Mouse (Mus musculus) neural tube, embryonic 10.5 days (tissue): ENCODE measurements around the gene Osbpl9.

Experiments used
- DNase-seq: peaks from one replicate; pipeline ENCODE4 v3.0.0-alpha.2; 2017; ENCODE audit warnings: low spot score; ENCODE audit errors: extremely low spot score

Gene Osbpl9

DNA sequence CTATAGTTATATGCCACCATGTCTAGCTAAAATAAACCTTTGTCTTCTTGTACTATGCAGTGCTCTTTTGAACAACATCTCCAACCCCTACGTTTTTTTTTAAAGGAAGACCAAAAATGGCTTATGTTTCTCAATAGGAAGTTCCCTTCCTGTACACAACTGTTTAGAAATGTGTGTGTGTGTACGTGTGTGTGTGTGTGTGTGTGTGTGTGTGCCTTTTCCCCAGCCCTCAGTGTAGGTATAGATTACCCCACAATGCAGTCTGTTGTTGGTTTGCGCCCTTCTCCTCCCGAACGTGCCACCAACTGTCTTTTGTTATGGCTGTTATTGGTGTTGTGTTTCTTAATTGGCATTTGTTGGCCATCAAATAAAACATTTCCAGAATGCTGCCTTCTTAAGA, 5.5 kb upstream of the Osbpl9 start:
- no peak for DNase-seq

DNA sequence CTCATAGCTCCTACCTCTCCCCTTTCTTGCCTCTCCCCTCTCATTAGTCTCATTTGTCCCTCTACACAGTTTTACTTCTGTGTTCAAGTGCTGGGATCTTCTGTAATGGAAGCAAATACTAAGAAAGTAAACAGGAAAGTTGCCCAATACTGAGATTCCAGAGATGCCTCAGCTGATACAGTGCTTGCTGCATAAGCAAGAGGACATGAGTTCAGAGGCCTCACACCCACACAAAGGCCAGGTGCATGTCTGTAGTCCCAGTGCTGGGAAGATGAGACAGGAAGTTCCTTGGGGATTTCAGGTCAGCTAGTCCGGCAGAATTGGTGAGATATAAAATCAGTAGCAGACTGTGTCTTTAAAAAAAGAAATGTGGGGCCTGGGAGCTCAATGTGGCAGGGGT, 2.3 kb upstream of the Osbpl9 start:
- DNase-seq = no peak

DNA sequence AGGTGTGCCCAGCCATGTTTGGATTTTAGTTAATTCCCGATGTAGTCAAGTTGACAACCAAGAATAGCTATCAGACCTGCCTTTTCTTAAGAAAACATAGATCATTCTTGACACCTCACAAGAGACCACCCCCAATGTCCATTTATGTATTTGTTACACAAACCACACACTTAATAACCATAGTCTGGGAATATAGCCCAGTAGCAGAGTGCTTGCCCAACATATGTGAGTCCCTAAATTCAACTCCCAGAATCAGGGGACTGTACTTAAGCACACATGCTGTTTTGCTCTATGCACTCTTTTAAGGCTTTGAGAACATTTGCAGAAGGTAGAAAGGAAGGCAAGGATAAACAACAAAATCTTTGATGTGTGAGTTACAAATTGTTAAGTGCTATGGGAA, 1.9 kb upstream of the Osbpl9 start:
- no peak for DNase-seq

GRCm38 (mm10) chr4:109199069-109199468, 3.0 kb downstream of the Osbpl9 start:
- no peak for DNase-seq

DNA sequence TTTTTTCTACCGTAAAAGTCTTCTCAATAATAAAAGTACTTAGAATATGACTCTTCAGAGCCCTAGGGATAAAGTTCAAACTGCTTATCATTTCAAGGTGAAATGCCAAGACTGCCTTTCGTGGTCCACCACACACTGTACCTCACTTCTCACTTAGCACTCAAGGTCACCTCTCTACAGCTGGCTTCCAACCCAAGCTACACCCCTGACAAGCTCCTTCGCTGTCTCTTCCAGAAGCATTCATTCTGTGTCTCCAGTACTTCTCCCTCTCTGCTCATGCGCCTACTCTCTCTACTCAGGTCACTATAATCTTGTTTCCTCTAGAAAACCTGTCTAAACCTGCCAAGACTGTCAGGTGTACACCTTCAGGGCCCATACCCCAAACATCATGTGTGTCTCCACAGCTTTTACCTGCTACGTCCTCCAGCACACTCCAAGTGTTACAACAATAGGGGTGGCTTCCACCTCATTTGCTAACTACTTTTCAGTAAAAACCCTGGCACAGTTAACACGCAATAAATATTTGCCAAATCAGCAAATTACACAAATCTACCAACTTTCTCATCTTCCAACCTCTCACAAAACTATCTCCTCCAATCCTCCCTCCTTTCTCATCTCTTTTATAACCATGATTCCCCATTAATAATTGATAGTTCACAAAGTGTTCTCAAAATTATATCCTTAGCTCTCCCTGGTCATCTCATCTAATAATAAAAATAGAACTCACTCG, 6.0 kb downstream of the Osbpl9 start:
- no peak for DNase-seq

- DNase-seq = no peak
Measured at GRCm38 (mm10) chr4:109193886-109194285, 8.2 kb downstream of the Osbpl9 start.

- no peak for DNase-seq
Measured at GRCm38 (mm10) chr4:109191598-109191997, 10.5 kb downstream of the Osbpl9 start.

- no peak for DNase-seq
Measured at GRCm38 (mm10) chr4:109185616-109186405, 16.3 kb downstream of the Osbpl9 start.

DNA sequence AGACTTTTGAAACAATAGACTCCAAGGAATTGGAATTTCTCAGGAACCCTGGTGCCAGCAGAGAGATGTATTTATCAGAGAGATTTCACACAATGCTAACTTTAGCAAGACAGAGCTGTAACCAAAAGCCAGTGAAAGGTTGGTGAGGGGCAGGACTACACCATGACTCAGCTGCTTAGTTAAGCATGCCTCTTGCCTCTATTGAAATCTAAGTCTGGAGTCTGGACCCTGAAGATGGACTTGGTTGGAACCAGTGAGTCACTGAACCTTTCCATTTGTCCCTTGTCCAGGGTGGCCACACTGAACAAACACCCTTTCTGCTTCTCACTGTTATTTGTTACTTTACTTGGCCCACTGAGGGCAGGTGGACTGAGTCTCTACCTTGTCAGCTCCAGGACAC, 26.4 kb downstream of the Osbpl9 start:
- DNase-seq = no peak

- no peak for DNase-seq
Measured at GRCm38 (mm10) chr4:109173775-109174440, 28.2 kb downstream of the Osbpl9 start.

GRCm38 (mm10) chr4:109173369-109173768, 28.7 kb downstream of the Osbpl9 start:
- DNase-seq = no peak

DNA sequence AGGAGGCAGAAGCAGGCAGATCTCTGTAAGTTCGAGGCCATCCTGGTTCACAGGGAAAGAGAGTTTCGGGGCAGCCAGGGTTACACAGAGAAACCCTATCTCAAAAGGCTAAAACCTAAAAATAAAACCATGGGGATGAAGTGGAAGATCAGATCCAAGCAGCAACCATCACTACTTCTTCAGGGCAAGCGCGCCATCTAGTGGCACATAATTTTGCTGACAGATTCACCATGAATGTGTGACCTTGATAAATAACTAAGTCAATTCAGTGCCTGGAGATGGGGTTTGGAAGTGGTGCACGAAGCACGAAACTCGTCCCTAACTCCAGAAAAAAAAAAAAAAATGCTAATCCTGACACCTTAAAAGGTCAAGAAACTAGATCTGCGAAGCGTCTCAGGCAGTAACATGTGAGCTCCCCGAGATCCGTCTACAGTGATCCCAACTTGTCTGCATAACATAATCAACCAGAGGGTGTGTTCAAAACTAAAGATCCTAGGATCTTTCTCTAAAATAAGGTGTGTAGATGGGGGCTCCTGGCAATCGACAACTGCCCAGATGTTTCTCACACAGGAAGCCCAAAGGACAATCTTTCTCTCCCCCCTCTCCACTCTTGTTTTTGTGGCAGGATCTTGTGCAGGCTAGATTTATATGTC, 36.4 kb downstream of the Osbpl9 start:
- peak; percentile 67 for DNase-seq

DNA sequence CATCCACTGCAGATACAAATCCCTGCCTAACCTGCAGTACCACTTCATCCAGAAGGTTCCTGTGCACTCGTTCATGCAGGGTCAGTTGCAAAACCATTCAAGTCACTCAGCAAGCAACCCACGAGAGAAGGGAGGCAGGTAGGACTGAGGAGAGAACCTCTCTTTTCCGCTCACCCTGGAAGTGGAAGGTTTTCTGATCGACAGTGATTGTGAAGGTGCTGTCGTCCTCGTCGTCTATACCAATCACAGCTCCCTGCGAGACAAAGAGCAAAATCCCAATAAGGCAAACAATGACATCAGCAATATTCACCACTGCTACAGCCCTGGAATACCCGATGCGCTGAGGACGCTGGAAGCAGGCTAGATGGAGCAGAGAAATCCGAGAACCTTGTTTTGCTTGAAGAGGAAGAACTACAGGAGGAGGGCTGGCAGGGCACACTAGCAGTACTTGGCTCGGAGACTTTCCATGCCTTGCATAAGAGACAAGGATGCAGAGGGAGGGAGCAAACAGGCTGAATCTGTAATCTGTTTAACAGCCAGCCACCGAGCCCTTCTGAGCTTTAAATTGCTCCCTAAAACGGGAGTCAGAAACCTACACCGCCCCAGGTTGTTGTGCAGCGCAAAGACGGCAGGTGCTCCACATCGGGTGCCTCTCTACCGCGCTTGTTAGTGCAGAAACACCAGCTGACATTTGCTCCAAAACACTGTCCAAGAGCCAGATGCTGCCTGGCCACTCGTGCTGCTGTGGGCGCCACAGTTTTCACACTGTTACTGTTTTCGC, 45.4 kb downstream of the Osbpl9 start:
- DNase-seq = no peak

GRCm38 (mm10) chr4:109156073-109156472, 46.0 kb downstream of the Osbpl9 start:
- DNase-seq = no peak

- DNase-seq = no peak
Measured at GRCm38 (mm10) chr4:109150214-109150613, 51.9 kb downstream of the Osbpl9 start.

DNA sequence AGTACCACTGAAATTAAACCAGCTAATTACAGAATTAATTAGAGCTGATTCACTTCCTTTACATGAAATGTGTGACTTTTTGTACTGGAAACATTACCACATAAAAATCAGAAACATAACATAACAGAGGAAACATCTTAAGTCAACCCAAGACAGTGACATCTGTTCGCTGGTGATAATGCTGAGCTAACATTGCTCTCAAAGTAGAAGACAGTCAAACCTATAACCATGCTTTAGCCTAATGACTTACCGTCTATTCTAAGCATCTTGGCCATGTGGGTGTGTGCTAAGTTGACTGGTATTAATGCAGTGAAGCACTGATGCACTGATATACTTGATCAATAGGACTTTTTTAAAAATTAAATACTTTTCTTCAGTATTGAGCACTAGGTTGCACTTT, 52.7 kb downstream of the Osbpl9 start:
- no peak for DNase-seq

GRCm38 (mm10) chr4:109147278-109148038, 54.6 kb downstream of the Osbpl9 start:
- peak; percentile 48 for DNase-seq

DNA sequence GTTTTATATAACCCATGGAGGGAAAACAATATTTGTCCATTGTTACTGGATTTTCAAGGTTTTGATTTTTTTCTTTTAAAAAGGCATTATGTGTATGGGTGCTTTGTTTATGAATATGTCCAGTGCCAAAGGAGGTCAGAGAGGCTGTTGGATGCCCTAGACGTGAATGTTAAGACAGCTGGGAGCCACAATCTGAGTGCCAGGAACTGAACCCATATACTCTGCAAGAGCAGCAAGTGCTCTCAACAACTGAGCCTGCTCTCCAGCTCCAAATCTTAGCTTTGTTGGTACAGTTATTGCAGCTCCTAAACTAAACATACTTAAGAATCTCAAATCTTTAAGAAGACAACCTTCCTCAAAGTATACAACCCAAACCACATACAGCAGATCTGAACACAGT, 59.0 kb downstream of the Osbpl9 start:
- DNase-seq = no peak

DNA sequence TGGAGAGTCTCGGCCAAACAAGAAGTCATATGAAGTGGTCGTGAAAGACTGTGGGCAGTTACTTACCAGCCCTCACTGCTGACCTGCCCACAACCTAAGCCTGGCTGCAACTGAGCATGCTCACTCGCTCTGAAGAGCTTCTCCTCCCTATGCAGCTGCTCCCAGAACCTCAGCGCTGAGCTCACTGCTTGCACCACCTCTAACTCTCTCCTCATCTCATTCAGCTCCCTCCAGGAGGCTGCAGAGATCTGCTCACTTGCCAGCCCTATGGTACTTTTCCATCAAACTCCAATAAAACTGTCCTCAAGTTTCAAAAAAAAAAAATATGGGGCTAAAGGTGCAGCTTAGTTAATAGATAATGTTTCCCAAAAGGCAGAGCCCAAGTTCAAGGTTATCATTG, 63.5 kb downstream of the Osbpl9 start:
- no peak for DNase-seq

GRCm38 (mm10) chr4:109136475-109137125, 65.5 kb downstream of the Osbpl9 start:
- no peak for DNase-seq
